ENCODE assay signal across 25 mouse cellular contexts in the genomic region with DNA sequence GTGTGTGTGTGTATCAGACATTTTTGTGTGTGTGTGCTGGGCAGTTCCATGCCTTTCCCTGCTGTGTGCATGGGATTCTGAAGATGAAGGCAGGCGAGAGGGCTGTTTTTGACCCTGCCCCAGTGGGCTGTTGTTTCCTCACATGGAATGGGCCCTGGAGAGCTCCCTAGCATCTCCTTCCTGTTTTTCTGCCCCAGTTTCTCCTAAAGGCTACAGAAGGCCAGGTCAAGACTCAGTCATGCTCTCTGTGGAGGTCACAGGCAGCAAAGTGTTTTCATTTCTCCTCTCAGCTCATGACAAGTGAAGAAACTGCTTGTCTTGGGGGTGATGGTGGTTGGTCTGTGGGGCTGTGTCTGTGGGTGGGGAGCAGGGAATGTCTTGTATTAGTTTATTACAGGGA.
DNase-seq lines count a peak whose midpoint lies in the region; ATAC-seq lines count a peak whose summit lies in the region.
"Had no signal": no experiment of that assay in that cellular context is flagged by ENCODE, and none has a peak within 500 bp of the region (broad histone marks: within the 10 kb centered on the region; RNA-seq: fewer than 3 reads in every experiment).

No protein-coding gene starts in this region.

- H3K27ac ChIP-seq in kidney, embryonic 15.5 days, result no peak overlapping the region
- H3K27ac ChIP-seq: forebrain, embryonic 10.5 days; forebrain, embryonic 13.5 days; heart, adult 2 months; heart, embryonic 10.5 days; heart, embryonic 13.5 days; hindbrain, embryonic 12.5 days; hindbrain, postnatal 0 days had no signal

- 0 out of 2 replicates have a peak, but pooled peaks cover 7% of the 10 kb centered on the region for H3K4me1 ChIP-seq in kidney, embryonic 15.5 days

- H3K9ac ChIP-seq in kidney, embryonic 15.5 days, result no peak overlapping the region
- H3K9ac ChIP-seq: forebrain, embryonic 13.5 days; heart, embryonic 13.5 days; hindbrain, embryonic 12.5 days had no signal

- H3K36me3 ChIP-seq in kidney, embryonic 15.5 days, result peaks cover 3% of the 10 kb centered on the region
- H3K36me3 ChIP-seq: G1E had no signal

- intact Hi-C loops in heart, postnatal 25 days (cut with DNase I), result no loop called here

- H3K9me3 ChIP-seq in kidney, embryonic 15.5 days (replicated peaks), result no peaks in the 10 kb centered on the region
- H3K9me3 ChIP-seq: forebrain, embryonic 10.5 days; forebrain, embryonic 13.5 days; heart, embryonic 10.5 days; heart, embryonic 13.5 days; hindbrain, embryonic 12.5 days had no signal

- 73% methylated on average over 1 of the region's 1 CpGs for whole genome bisulfite sequencing in kidney, embryonic 15.5 days

- H3K27me3 ChIP-seq in kidney, embryonic 15.5 days, result no peaks in the 10 kb centered on the region
- H3K27me3 ChIP-seq: CH12.LX; forebrain, embryonic 13.5 days; heart, embryonic 13.5 days; hindbrain, embryonic 12.5 days; Patski had no signal

- H3K4me2 ChIP-seq in kidney, embryonic 15.5 days, result no peak overlapping the region
- H3K4me2 ChIP-seq: forebrain, embryonic 13.5 days; heart, embryonic 13.5 days; hindbrain, embryonic 12.5 days had no signal

- no peak overlapping the region for H3K4me3 ChIP-seq in kidney, embryonic 15.5 days (replicated peaks)
- H3K4me3 ChIP-seq: forebrain, embryonic 10.5 days; forebrain, embryonic 13.5 days; heart, adult 2 months; heart, embryonic 10.5 days; heart, embryonic 13.5 days; hindbrain, embryonic 12.5 days had no signal

- peak; percentile 92 for DNase-seq in heart, adult 11 months
- no peak for DNase-seq in heart, postnatal 25 days (ENCODE audit: low spot score)
- DNase-seq in kidney, adult 18-20 months, result peak; percentile 15
- peak; percentile 28 to 56 for DNase-seq in kidney, postnatal 36 days
- no peak for DNase-seq in kidney, adult 8-10 months
- DNase-seq: adrenal gland, postnatal 10 days; adrenal gland, postnatal 36 days; B cell, adult 2 months; cerebellum, adult 18-20 months; cerebellum, adult 9-10 months; cerebellum, postnatal 14 days; gastrocnemius, postnatal 25 days; heart, adult 2 months; heart, postnatal 14 days had no signal

- no peak for ATAC-seq in kidney, embryonic 15.5 days (replicated peaks; ENCODE audit: low FRiP score)
- ATAC-seq: forebrain, embryonic 13.5 days; forebrain, embryonic 16.5 days; hindbrain, postnatal 0 days; Patski had no signal

Comparison
In these comparisons a context has a peak if more than half of its experiments do, and no peak if none do; other contexts are left out.
1. DNase-seq: peak in heart, adult 11 months (single experiment), kidney, adult 18-20 months (single experiment) and kidney, postnatal 36 days (2 of 2); none in heart, postnatal 25 days (single experiment) and kidney, adult 8-10 months (0 of 2).